Mouse (Mus musculus): ENCODE results near the gene Pikfyve. TPM values are rescaled to one million over a fixed set of nuclear protein-coding genes. Genes with fewer than 3 reads are reported as not detected.

Gene Pikfyve
- 29.1 and 30.1 TPM in 2 replicates for total RNA-seq (2017)

- peak; percentile 98 to 99 for ATAC-seq (replicated peaks in 1 of 2; ENCODE audit: insufficient read depth in 1 of 2, low FRiP score in 2 of 2, low TSS enrichment in 1 of 2, low read depth in 1 of 2, poor library complexity in 2 of 2, severe bottlenecking in 2 of 2)
These were observed at the start of gene Pikfyve, which contains the start of gene Idh1 for GRCm38 (mm10) chr1:65186287-65187073. TSS of gene Pikfyve (plus strand) at chr1:65186683. TSS of gene Idh1 (minus strand) at chr1:65186500.

- ATAC-seq (replicated peaks in 1 of 2; ENCODE audit: insufficient read depth in 1 of 2, low FRiP score in 2 of 2, low TSS enrichment in 1 of 2, low read depth in 1 of 2, poor library complexity in 2 of 2, severe bottlenecking in 2 of 2): no peak
These were observed 48.9 kb upstream of the Pikfyve start for GRCm38 (mm10) chr1:65137560-65137959.

DNA sequence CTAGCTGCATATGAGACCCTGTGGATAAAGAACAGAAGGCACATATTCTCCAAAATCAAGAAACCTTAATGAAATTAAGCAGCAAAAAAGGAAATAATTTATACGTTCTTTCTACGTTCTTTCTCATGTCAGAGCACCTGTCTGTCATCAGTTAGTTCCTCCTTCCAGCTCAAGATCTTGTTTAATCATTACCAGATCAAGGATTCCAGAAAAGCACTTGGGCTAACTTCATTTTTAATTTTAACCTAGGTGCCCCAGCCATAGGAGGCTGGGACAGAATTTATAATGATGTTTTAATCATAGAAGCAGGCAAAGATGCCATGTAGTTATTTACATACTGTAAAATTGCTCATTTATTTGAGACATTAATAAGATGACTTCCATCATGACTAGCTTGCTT, 41.7 kb upstream of the Pikfyve start:
- ATAC-seq (replicated peaks in 1 of 2; ENCODE audit: insufficient read depth in 1 of 2, low FRiP score in 2 of 2, low TSS enrichment in 1 of 2, low read depth in 1 of 2, poor library complexity in 2 of 2, severe bottlenecking in 2 of 2): no peak

DNA sequence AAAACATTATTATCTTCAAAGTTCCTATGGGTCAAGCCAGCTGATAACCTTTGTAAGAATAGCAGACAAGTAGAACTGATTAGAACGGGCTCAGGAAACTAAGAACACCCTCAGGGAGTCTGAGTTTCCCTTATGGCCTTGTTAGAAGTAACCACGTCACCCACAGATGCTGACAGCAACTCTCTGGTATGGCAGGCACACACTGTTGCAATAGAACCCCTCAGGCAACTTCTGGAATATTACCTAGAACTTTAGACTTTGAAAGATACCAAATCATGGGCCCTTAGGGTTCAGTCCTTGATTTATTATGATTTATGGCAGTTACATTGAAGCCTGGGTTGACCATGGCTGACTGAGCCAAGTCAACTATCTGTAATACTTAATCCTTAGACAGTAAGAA, 39.9 kb upstream of the Pikfyve start:
- no peak for ATAC-seq (replicated peaks in 1 of 2; ENCODE audit: insufficient read depth in 1 of 2, low FRiP score in 2 of 2, low TSS enrichment in 1 of 2, low read depth in 1 of 2, poor library complexity in 2 of 2, severe bottlenecking in 2 of 2)

- no peak for ATAC-seq (replicated peaks in 1 of 2; ENCODE audit: insufficient read depth in 1 of 2, low FRiP score in 2 of 2, low TSS enrichment in 1 of 2, low read depth in 1 of 2, poor library complexity in 2 of 2, severe bottlenecking in 2 of 2)
These were observed 39.2 kb upstream of the Pikfyve start for GRCm38 (mm10) chr1:65147326-65147725.

DNA sequence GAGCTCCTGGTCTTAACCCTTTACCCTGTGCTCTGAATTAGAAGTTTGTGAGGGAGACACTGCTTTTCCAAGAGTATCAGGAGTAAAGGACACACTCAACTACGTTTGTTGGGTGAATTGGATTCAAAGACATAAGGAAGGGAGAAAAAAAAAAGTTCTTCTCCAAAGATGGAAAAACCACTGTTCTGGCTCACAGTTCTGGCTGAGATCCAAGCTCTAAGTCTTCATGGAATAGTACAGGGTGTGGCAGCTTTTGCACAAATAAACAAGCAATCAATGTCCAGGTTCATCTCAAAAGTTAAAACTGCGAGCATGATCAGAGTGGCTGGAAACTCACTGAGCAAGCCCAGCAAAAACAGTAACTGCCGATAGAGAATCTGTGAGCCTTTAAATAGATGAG, 38.5 kb upstream of the Pikfyve start:
- no peak for ATAC-seq (replicated peaks in 1 of 2; ENCODE audit: insufficient read depth in 1 of 2, low FRiP score in 2 of 2, low TSS enrichment in 1 of 2, low read depth in 1 of 2, poor library complexity in 2 of 2, severe bottlenecking in 2 of 2)

- no peak for ATAC-seq (replicated peaks in 1 of 2; ENCODE audit: insufficient read depth in 1 of 2, low FRiP score in 2 of 2, low TSS enrichment in 1 of 2, low read depth in 1 of 2, poor library complexity in 2 of 2, severe bottlenecking in 2 of 2)
These were observed 31.7 kb upstream of the Pikfyve start for GRCm38 (mm10) chr1:65154814-65155213.

DNA sequence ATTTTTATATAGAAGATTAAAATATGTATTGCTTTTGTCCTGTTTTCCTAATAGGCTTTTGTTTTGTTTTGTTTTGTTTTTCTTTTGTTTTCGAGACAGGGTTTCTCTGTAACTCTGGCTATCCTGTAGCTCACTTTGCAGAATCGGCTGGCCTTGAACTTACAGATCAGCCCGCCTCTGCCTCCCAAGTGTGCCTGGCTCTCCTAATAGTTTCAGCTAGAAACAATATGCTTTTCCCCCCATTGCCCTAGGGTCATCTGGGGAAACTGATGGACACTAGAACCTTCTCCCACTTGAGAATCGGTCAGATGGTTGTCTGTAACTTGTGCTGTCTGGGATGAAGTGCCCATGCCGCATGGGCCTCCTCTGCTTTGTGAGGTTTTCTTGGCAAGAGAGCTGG, 30.4 kb upstream of the Pikfyve start:
- ATAC-seq (replicated peaks in 1 of 2; ENCODE audit: insufficient read depth in 1 of 2, low FRiP score in 2 of 2, low TSS enrichment in 1 of 2, low read depth in 1 of 2, poor library complexity in 2 of 2, severe bottlenecking in 2 of 2): no peak

DNA sequence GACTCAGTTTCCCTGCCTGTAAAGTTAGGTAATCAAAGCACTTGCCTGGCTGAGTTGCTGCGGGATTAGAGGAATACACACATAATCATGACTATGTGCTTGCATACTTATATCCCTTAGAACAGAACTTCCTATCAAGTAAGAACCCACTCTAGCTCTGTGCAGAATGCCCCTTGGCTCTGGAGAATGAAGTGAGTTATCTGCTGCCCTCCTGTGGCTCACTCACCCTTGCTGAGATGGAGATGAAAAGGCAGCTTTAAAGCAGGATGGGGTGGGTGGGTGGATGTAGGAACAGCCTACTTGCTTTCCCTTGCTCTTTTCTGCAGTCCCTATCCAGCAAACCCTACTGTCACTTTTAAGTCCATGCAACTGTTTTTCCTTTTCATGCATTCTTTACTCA, 24.3 kb upstream of the Pikfyve start:
- ATAC-seq (replicated peaks in 1 of 2; ENCODE audit: insufficient read depth in 1 of 2, low FRiP score in 2 of 2, low TSS enrichment in 1 of 2, low read depth in 1 of 2, poor library complexity in 2 of 2, severe bottlenecking in 2 of 2): no peak

- ATAC-seq (replicated peaks in 1 of 2; ENCODE audit: insufficient read depth in 1 of 2, low FRiP score in 2 of 2, low TSS enrichment in 1 of 2, low read depth in 1 of 2, poor library complexity in 2 of 2, severe bottlenecking in 2 of 2): no peak
These were observed 19.0 kb upstream of the Pikfyve start for GRCm38 (mm10) chr1:65167496-65167895.

DNA sequence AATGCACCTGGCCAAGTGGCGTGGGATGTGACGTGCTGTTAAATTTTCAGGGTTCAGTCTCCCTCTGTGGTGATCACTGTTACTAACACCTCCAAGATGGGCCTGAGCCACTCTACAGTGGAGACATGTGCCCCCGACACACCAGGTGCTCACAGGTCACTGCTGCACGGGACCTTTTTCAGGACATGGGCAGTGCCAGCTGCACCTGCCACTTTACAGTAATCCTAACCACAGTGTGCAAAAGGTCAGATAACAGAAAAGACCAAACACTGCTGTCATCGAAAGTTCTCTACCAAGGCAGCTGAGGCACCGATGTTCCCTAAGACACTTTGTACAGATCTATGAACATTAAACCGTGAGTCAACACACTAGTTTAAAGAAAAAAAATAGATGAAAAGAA, 16.9 kb upstream of the Pikfyve start:
- no peak for ATAC-seq (replicated peaks in 1 of 2; ENCODE audit: insufficient read depth in 1 of 2, low FRiP score in 2 of 2, low TSS enrichment in 1 of 2, low read depth in 1 of 2, poor library complexity in 2 of 2, severe bottlenecking in 2 of 2)

GRCm38 (mm10) chr1:65169947-65170346, 16.5 kb upstream of the Pikfyve start:
- no peak for ATAC-seq (replicated peaks in 1 of 2; ENCODE audit: insufficient read depth in 1 of 2, low FRiP score in 2 of 2, low TSS enrichment in 1 of 2, low read depth in 1 of 2, poor library complexity in 2 of 2, severe bottlenecking in 2 of 2)

DNA sequence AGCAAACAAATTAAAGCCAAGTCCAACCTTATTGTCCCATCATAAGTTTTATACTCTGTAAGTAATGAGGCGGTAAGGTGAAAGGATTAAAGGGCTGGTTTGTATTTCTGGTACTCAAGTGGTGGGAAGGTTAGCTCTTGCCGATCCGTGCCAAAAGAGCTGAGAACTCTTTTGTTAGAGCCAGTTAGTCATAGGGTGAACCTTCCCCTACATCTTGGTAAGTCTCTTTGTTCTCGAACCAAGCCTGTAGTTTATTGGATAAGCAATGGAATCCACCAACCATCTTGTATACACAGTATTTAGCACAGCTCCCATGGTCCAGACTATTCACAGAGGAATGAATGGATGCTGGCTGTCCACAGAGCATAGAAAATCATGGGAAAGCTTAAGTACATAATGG, 14.9 kb upstream of the Pikfyve start:
- no peak for ATAC-seq (replicated peaks in 1 of 2; ENCODE audit: insufficient read depth in 1 of 2, low FRiP score in 2 of 2, low TSS enrichment in 1 of 2, low read depth in 1 of 2, poor library complexity in 2 of 2, severe bottlenecking in 2 of 2)

DNA sequence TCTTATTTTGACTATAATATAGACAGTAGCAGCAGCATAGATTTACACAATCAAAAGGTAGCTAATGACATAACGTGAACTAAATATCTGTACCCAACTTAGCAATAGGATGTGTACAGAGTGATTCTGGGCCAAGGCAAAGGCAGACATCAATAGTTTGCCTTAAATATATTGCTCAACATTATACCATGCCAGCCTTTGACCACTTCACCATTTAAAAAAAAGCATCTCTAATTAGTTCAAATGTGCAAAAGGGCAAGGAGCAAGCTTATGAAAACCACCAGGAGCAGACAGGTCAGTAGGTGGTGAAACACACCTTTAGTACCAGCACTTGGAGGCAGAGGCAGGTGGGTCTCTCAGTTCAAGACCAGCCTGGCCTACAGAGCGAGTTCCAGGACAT, 12.8 kb upstream of the Pikfyve start:
- no peak for ATAC-seq (replicated peaks in 1 of 2; ENCODE audit: insufficient read depth in 1 of 2, low FRiP score in 2 of 2, low TSS enrichment in 1 of 2, low read depth in 1 of 2, poor library complexity in 2 of 2, severe bottlenecking in 2 of 2)

GRCm38 (mm10) chr1:65176171-65176570, 10.3 kb upstream of the Pikfyve start:
- no peak for ATAC-seq (replicated peaks in 1 of 2; ENCODE audit: insufficient read depth in 1 of 2, low FRiP score in 2 of 2, low TSS enrichment in 1 of 2, low read depth in 1 of 2, poor library complexity in 2 of 2, severe bottlenecking in 2 of 2)

GRCm38 (mm10) chr1:65176912-65177311, 9.6 kb upstream of the Pikfyve start:
- no peak for ATAC-seq (replicated peaks in 1 of 2; ENCODE audit: insufficient read depth in 1 of 2, low FRiP score in 2 of 2, low TSS enrichment in 1 of 2, low read depth in 1 of 2, poor library complexity in 2 of 2, severe bottlenecking in 2 of 2)

GRCm38 (mm10) chr1:65177452-65177851, 9.0 kb upstream of the Pikfyve start:
- ATAC-seq (replicated peaks in 1 of 2; ENCODE audit: insufficient read depth in 1 of 2, low FRiP score in 2 of 2, low TSS enrichment in 1 of 2, low read depth in 1 of 2, poor library complexity in 2 of 2, severe bottlenecking in 2 of 2): no peak

GRCm38 (mm10) chr1:65178126-65178901, 8.2 kb upstream of the Pikfyve start:
- peak; percentile 91 to 92 for ATAC-seq (replicated peaks in 1 of 2; ENCODE audit: insufficient read depth in 1 of 2, low FRiP score in 2 of 2, low TSS enrichment in 1 of 2, low read depth in 1 of 2, poor library complexity in 2 of 2, severe bottlenecking in 2 of 2)

All from hematopoietic stem cell, adult 5-6 weeks (primary cell).